Mouse (Mus musculus) spleen, postnatal 36 days (tissue): Measurements from ENCODE around the gene Arhgap21.
A peak's percentile ranks its signal among the peaks of the same experiment; 100 is the strongest.
"Not testable (repeated sequence)": the region's sequence is repeated elsewhere in the genome, so short reads cannot be mapped to it uniquely, and the experiment has no call there.

ENCODE experiments used
- DNase-seq, 2 experiments: peaks; one replicate each; pipeline ENCODE4 v3.0.0; 2022; ENCODE audit warnings: low spot score in 2 of 2, mixed read lengths in 1 of 2

The Arhgap21 gene

GRCm38 (mm10) chr2:20941105-20941504, 27.6 kb downstream of the Arhgap21 start:
- DNase-seq: no peak

- no peak for DNase-seq
Observed at GRCm38 (mm10) chr2:20939367-20939766, 29.3 kb downstream of the Arhgap21 start.

- no peak for DNase-seq
Observed at GRCm38 (mm10) chr2:20936609-20937221, 32.0 kb downstream of the Arhgap21 start.

GRCm38 (mm10) chr2:20934406-20934805, 34.3 kb downstream of the Arhgap21 start:
- DNase-seq: no peak

GRCm38 (mm10) chr2:20932748-20933313, 35.9 kb downstream of the Arhgap21 start:
- DNase-seq: no peak

- DNase-seq: not testable (repeated sequence)
Observed at GRCm38 (mm10) chr2:20931761-20932160, 36.9 kb downstream of the Arhgap21 start.

GRCm38 (mm10) chr2:20928454-20928853, 40.2 kb downstream of the Arhgap21 start:
- no peak for DNase-seq

GRCm38 (mm10) chr2:20924938-20925337, 43.7 kb downstream of the Arhgap21 start:
- DNase-seq: no peak

GRCm38 (mm10) chr2:20922366-20922765, 46.3 kb downstream of the Arhgap21 start:
- no peak for DNase-seq

- DNase-seq: no peak
Observed at GRCm38 (mm10) chr2:20921558-20921957, 47.1 kb downstream of the Arhgap21 start.

GRCm38 (mm10) chr2:20921021-20921420, 47.7 kb downstream of the Arhgap21 start:
- no peak for DNase-seq

GRCm38 (mm10) chr2:20914531-20915320, 54.0 kb downstream of the Arhgap21 start:
- DNase-seq: no peak

GRCm38 (mm10) chr2:20913019-20913415, 55.7 kb downstream of the Arhgap21 start:
- DNase-seq: no peak

GRCm38 (mm10) chr2:20912348-20913018, 56.2 kb downstream of the Arhgap21 start:
- no peak for DNase-seq

GRCm38 (mm10) chr2:20910446-20910845, 58.2 kb downstream of the Arhgap21 start:
- no peak for DNase-seq

- no peak for DNase-seq
Observed at GRCm38 (mm10) chr2:20909404-20909803, 59.3 kb downstream of the Arhgap21 start.

GRCm38 (mm10) chr2:20907291-20907690, 61.4 kb downstream of the Arhgap21 start:
- no peak for DNase-seq

GRCm38 (mm10) chr2:20905411-20905810, 63.3 kb downstream of the Arhgap21 start:
- no peak for DNase-seq

- no peak for DNase-seq
Observed at GRCm38 (mm10) chr2:20902981-20903645, 65.6 kb downstream of the Arhgap21 start.

GRCm38 (mm10) chr2:20901916-20902315, 66.8 kb downstream of the Arhgap21 start:
- no peak for DNase-seq

GRCm38 (mm10) chr2:20899301-20899700, 69.4 kb downstream of the Arhgap21 start:
- peak; percentile 50 to 56 for DNase-seq

- peak; percentile 71 to 72 for DNase-seq
Observed at GRCm38 (mm10) chr2:20898684-20899083, 70.0 kb downstream of the Arhgap21 start.
